ENCODE assay signal across 8 mouse cellular contexts in the genomic region with DNA sequence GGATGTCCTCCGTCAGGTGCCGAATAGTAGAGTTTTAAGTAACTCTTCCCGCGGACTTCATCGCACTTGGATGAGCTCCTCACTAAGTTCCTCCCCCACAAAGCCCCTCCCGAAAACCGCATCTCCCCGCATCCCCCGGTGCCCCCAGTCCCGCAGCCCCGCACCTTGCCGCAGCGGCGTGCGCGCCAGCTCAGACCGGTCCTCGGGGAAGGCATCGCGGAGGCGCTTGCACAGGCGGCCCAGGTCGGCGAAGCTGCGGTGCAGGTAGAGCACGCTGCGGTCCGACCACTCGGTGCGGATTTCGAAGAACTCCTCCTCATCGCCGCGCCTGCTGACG. TPM values are rescaled to one million over a fixed set of nuclear protein-coding genes. Genes with fewer than 3 reads are reported as not detected.
DNase-seq lines count a peak whose midpoint lies in the region; ATAC-seq and TF ChIP-seq lines count a peak whose summit lies in the region.

No protein-coding gene starts in this region.

- H3K27me3 ChIP-seq in heart, postnatal 0 days (ENCODE audit: control insufficient read depth, insufficient read depth, low read length) = no peaks in the 10 kb centered on the region

- under 1% methylated on average over 35 of the region's 35 CpGs for WGBS in heart, postnatal 0 days

- H3K36me3 ChIP-seq in heart, postnatal 0 days (replicated peaks; ENCODE audit: control insufficient read depth, insufficient read depth, low read length) = no peaks in the 10 kb centered on the region

- peak overlapping the region; percentile 64 for H3K4me3 ChIP-seq in cortical plate, adult 2 months (ENCODE audit: insufficient read depth, low read length)
- peak overlapping the region; percentile 77 for H3K4me3 ChIP-seq in heart, postnatal 0 days (ENCODE audit: low read depth, low read length)

- ATAC-seq in heart, postnatal 0 days (ENCODE audit: insufficient read depth, low read depth) = peak; percentile 2; the same call in 1 of the 2 replicates
- 0 out of 2 replicates have a peak, but pooled peaks have one; percentile 8 for ATAC-seq in megakaryocyte progenitor cell, adult 5-6 weeks (replicated peaks; ENCODE audit: poor library complexity)

- no peak for TF ChIP-seq CTCF in cortical plate, adult 2 months (IDR thresholded peaks at IDR 0.05; ENCODE audit: extremely low read depth, insufficient read depth, low read length)
- no peak for TF ChIP-seq CTCF in heart, postnatal 0 days (IDR thresholded peaks at IDR 0.05; ENCODE audit: low read depth)

- H3K4me1 ChIP-seq in cortical plate, adult 2 months (ENCODE audit: control insufficient read depth, insufficient read depth, low read length) = no peaks in the 10 kb centered on the region
- peaks cover 20% of the 10 kb centered on the region; the same call in 1 of the 2 replicates for H3K4me1 ChIP-seq in heart, postnatal 0 days (ENCODE audit: control insufficient read depth, insufficient read depth)

- H3K4me2 ChIP-seq in heart, postnatal 0 days (ENCODE audit: low read depth, low read length) = peak overlapping the region; percentile 90

- H3K27ac ChIP-seq in cortical plate, adult 2 months (ENCODE audit: insufficient read depth, low read length) = peak overlapping the region; percentile 7
- H3K27ac ChIP-seq in heart, postnatal 0 days (ENCODE audit: low read depth) = peak overlapping the region; percentile 90

- no peak for TF ChIP-seq POLR2A in cortical plate, adult 2 months (IDR thresholded peaks at IDR 0.05; ENCODE audit: extremely low read depth, insufficient read depth, low read length)

- no peak for TF ChIP-seq EP300 in heart, postnatal 0 days (IDR thresholded peaks at IDR 0.05; ENCODE audit: low read depth)

- H3K9ac ChIP-seq in heart, postnatal 0 days (replicated peaks; ENCODE audit: low read depth, low read length) = peak overlapping the region; percentile 83

- H3K9me3 ChIP-seq in heart, postnatal 0 days (replicated peaks; ENCODE audit: control insufficient read depth, low read length) = no peaks in the 10 kb centered on the region

- DNase-seq in kidney, postnatal 25 days = peak; percentile 21 to 29
- no peak for DNase-seq in kidney, adult 18-20 months
- DNase-seq in heart, postnatal 0 days (ENCODE audit: low spot score) = no peak
- DNase-seq in frontal cortex, adult 2 months (ENCODE audit: extremely low spot score in 1 of 2, low spot score in 1 of 2) = no peak
- DNase-seq in B cell, adult 2 months = no peak
- DNase-seq in kidney, adult 11 months = no peak

RNA-seq across cellular contexts. Expression of gene Pxdc1, which starts 1.3 kb away (rescaled TPM):
- 8.2 and 9.3 TPM in 2 replicates for polyA plus RNA-seq in cortical plate, adult 2 months (2012; rRNA removed)
- total RNA-seq in heart, postnatal 0 days (2014; rRNA removed; ENCODE audit: low replicate concordance) = 29.5 and 31.2 TPM in 2 replicates
- polyA plus RNA-seq in heart, postnatal 0 days (2015; fragmentation: Nextera tagmentation; extraction: Ambion mirVana) = 15.9 and 16.5 TPM in 2 replicates
- total RNA-seq in megakaryocyte progenitor cell, adult 5-6 weeks (2015) = not detected in 2 replicates
- total RNA-seq in megakaryocyte progenitor cell, adult 5-6 weeks (2017) = not detected in 2 replicates
- 8.0 and 8.9 TPM in 2 replicates for polyA plus RNA-seq in frontal cortex, adult 2 months (2012; rRNA removed)

Comparison
In these comparisons a context has a peak if more than half of its experiments do, and no peak if none do; other contexts are left out.
1. DNase-seq: peak in kidney, postnatal 25 days (2 of 2); none in kidney, adult 18-20 months (single experiment), heart, postnatal 0 days (single experiment), frontal cortex, adult 2 months (0 of 2), B cell, adult 2 months (0 of 2) and kidney, adult 11 months (single experiment).